Mouse (Mus musculus): ENCODE data around the gene Glipr1l3. TPM values are rescaled to one million over a fixed set of nuclear protein-coding genes. Genes with fewer than 3 reads are reported as not detected.

Glipr1l3 gene
- polyA plus RNA-seq (2017; shearing (Covaris generic)), result not detected

GRCm38 (mm10) chr10:112159882-112160560, at the start of gene Glipr1l3:
Gene Glipr1l3 (minus strand): TSS chr10:112160327.

GRCm38 (mm10) chr10:112163168-112163766, 3.1 kb upstream of the Glipr1l3 start, which contains the start of gene Caps2:
Gene Caps2 (plus strand): TSS chr10:112163621.

Other genes starting within 250 kb of the Glipr1l3 start
- gene Krr1, start 187.7 kb downstream of the Glipr1l3 start, polyA plus RNA-seq (2017; shearing (Covaris generic)), result 32.4 TPM
- 58.6 TPM for gene Glipr1, start 157.7 kb downstream of the Glipr1l3 start, polyA plus RNA-seq (2017; shearing (Covaris generic))
- not detected for gene Glipr1l1, start 100.1 kb downstream of the Glipr1l3 start, polyA plus RNA-seq (2017; shearing (Covaris generic))
- not detected for gene Glipr1l2, start 77.0 kb downstream of the Glipr1l3 start, polyA plus RNA-seq (2017; shearing (Covaris generic))
- not detected for gene Caps2, start 3.3 kb upstream of the Glipr1l3 start, polyA plus RNA-seq (2017; shearing (Covaris generic))
- gene Kcnc2, start 110.8 kb upstream of the Glipr1l3 start, polyA plus RNA-seq (2017; shearing (Covaris generic)), result 1.6 TPM